Mouse (Mus musculus) cerebellum, adult 9-11 months (tissue): Measurements from ENCODE around the gene Cln3.

Experiments used
- DNase-seq: peaks from one replicate; pipeline ENCODE4 v3.0.0; 2022

Cln3 gene

GRCm38 (mm10) chr7:126585717-126586116 is at the start of gene Cln3:
Cln3 (minus strand) TSS chr7:126585817.
- no peak for DNase-seq

DNA sequence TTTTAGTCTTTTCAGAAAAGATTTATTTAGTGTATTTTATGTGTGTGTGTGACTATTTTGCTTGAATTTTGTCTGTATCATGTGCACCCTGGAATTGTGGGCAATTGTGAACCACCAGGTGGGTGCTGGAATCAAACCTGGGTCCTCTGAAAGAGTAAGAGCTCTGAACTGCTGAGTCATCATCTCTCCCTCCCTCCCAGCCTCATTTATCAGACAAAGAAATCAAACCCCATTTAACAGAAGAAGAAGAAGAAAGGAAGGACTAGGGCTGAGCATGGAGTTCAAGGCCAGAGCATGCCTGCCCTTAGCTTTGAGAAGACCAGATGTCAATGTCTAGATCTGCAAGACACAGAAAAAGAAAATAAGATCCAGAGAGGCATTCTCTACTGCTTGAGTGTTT is 49.8 kb upstream of the Cln3 start:
- DNase-seq, result no peak

GRCm38 (mm10) chr7:126632478-126632877 is 46.9 kb upstream of the Cln3 start:
- no peak for DNase-seq

- DNase-seq, result no peak
Observed at GRCm38 (mm10) chr7:126630824-126631518, 45.4 kb upstream of the Cln3 start, which contains the start of gene Nupr1. Nupr1 (minus strand) TSS chr7:126630861.

DNA sequence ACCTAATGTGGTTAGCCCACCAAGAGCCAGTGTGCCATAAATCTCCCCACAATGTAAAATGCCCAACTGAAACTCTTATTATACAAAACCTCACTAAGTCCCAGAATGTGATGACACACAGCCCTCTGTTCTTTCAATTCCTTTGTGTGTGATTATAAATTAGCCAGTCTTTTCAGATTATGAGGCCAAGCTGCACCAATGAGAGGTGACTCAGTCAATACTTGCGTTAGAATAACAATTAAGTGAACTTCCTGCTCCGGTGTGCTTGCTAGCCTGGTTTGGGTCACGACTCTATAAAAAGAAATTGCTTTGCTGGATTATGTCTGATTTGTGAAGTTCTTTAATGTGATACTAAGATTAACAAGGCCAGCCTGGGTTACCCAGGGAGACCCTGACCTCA is 44.3 kb upstream of the Cln3 start:
- DNase-seq, result no peak

GRCm38 (mm10) chr7:126628111-126628510 is 42.5 kb upstream of the Cln3 start:
- no peak for DNase-seq

GRCm38 (mm10) chr7:126625807-126626600 is 40.4 kb upstream of the Cln3 start:
- DNase-seq, result no peak

- DNase-seq, result no peak
Observed at GRCm38 (mm10) chr7:126625369-126625768, 39.8 kb upstream of the Cln3 start.

GRCm38 (mm10) chr7:126624774-126625173 is 39.2 kb upstream of the Cln3 start:
- DNase-seq, result no peak

- no peak for DNase-seq
Observed at GRCm38 (mm10) chr7:126623381-126623780, 37.8 kb upstream of the Cln3 start.

- no peak for DNase-seq
Observed at GRCm38 (mm10) chr7:126621452-126622359, 36.1 kb upstream of the Cln3 start.

GRCm38 (mm10) chr7:126619559-126620275 is 34.1 kb upstream of the Cln3 start:
- no peak for DNase-seq

DNA sequence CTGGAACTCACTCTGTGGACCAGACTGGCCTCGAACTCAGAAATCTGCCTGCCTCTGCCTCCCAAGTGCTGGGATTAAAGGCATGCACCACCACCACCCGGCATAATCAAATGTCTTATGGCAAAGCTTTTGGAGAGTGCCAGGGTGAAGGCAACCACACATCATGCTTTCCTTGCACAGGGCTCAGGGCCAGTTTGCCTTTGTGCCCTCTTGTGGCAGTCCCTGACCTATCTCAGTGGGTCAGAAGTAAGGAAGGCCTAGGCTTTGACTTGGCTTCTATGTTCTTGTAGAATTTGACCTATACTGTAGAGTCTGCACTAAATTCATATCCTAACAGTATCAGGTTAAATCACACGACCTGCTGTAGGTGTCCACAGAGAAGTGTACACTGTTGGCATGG is 31.1 kb upstream of the Cln3 start:
- DNase-seq, result no peak

DNA sequence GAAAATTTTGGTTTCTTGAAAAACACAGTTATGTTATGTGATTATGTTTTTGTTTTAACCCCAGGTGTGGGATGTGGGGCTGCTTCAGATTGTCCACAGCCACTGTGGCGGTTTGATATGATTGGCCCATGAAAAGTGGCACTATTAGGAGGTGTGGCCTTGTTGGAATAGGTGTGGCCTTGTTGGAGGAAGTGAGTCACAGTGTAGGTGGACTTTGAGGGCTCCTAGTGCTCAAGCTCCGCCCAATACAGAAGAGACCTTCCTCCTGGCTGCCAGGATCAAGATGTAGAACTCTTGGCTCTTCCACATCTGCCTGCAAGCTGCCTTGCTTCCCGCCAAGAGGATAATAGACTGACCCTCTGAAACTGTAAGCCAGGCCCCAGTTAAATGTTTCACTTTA is 27.1 kb upstream of the Cln3 start:
- DNase-seq, result no peak

- no peak for DNase-seq
Observed at GRCm38 (mm10) chr7:126607796-126608195, 22.2 kb upstream of the Cln3 start.

GRCm38 (mm10) chr7:126607064-126607463 is 21.4 kb upstream of the Cln3 start:
- no peak for DNase-seq

- DNase-seq, result no peak
Observed at GRCm38 (mm10) chr7:126606611-126607010, 21.0 kb upstream of the Cln3 start.

DNA sequence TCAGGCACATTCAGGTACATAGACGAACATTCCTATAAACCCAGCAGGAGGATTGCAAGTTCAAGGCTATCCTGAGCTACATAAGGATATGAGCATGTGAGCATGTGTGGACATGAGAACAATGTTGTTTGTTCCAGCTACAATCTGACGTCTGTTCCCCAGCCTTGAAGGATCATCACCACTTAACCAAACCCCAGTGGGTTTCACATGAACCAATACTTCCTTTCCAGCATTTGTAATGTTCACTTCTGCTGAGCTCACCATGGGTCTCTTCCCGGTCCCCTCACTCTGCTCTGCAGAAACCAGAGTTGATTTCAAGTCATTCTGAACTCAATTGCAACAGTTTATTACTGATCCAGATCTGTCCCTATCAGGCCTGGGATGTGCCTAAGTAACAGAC is 17.0 kb upstream of the Cln3 start:
- DNase-seq, result no peak

- no peak for DNase-seq
Observed at GRCm38 (mm10) chr7:126601896-126602295, 16.3 kb upstream of the Cln3 start.

DNA sequence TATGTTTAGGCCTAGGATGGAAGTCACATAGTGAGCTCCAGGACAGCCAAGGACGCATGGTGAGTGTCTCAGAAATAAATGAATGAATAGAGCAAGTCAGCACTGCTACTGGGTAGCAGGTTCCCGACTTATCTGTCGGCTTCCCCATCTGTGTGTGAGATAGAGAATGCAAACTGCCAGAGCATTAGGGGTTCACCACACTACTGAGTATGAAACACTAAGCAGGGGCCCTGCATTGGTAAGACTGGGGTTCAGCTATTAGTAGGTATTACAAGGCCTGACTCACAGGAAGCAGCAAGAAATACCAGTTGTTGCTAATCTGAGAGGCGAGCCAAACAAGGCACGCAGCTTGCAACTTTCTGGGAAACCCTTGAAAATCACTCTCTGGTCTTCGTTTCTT is 13.3 kb upstream of the Cln3 start:
- DNase-seq, result no peak

DNA sequence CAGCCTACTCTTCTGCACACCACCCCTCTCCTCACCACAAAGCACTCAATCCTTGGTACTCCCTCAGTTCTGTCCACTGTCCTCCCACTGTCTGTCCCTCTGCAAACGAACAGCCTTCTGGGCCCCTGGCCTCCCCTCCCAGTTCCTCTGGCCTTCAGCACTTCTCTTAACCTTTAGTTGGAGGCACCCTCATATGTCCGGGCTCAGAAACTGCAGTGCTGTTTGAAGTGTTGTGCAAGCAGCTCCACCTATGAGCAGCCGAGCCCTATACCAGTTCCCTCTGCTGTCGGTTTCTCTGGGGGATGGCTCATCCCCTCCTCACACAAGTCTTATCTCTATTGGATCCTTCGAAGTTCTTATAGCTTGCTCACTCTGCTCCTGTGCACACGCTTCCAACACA is 10.8 kb upstream of the Cln3 start:
- DNase-seq, result no peak

DNA sequence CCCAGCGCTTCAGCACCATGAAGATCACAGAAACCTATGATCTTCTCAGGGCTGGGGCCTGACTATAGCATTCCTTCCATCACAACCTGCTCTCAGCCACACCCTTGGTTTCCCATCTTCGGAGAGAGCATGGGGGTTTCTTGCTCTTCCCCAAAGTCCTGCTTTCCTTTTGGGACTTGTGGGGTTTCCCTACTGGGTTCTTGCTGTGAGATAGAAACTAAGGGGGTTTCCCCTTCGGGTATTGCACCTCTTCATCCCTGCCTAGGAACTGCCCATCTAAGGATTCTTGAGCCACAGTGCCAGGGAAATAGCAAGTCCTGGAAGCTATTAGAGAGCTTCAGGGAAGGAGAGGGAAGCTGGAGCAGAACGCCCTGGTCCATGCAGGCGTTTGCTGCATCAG is 10.3 kb upstream of the Cln3 start:
- DNase-seq, result no peak
